Mouse (Mus musculus) thymus, adult 2 months (tissue): ENCODE measurements around the gene Rhno1. TPM values are rescaled to one million over a fixed set of nuclear protein-coding genes. Genes with fewer than 3 reads are reported as not detected.
"Not testable (repeated sequence)": the region's sequence is repeated elsewhere in the genome, so short reads cannot be mapped to it uniquely, and the experiment has no call there.

Experiments used
- DNase-seq: peaks from one replicate; pipeline ENCODE4 v3.0.0; 2021
- H3K27ac ChIP-seq: fragments of 200-500 bp; 2 replicates; pipeline ENCODE4 v1.5.1; 2012; ENCODE audit warnings: low read length, control low read depth; ENCODE audit not compliant: control insufficient read depth, insufficient read depth
- H3K27me3 ChIP-seq: fragments of 200-500 bp; 2 replicates; pipeline ENCODE4 v1.6.1; 2012; ENCODE audit warnings: mild to moderate bottlenecking, low read length, moderate library complexity, mixed read lengths; ENCODE audit not compliant: control insufficient read depth, insufficient read depth
- H3K36me3 ChIP-seq: fragments of 200-500 bp; 2 replicates; pipeline ENCODE4 v1.6.1; 2012; ENCODE audit warnings: mild to moderate bottlenecking, low read length, moderate library complexity; ENCODE audit not compliant: control insufficient read depth, insufficient read depth
- H3K4me1 ChIP-seq: fragments of 200-500 bp; replicated peaks from 2 replicates; pipeline ENCODE4 v1.6.1; 2012; ENCODE audit warnings: low read length; ENCODE audit not compliant: control insufficient read depth, insufficient read depth
- H3K4me3 ChIP-seq: fragments of 200-500 bp; 2 replicates; pipeline ENCODE4 v1.5.1; 2012; ENCODE audit warnings: mild to moderate bottlenecking, low read length, control low read depth, moderate library complexity; ENCODE audit not compliant: control insufficient read depth, insufficient read depth
- CTCF ChIP-seq: fragments of 200-500 bp; IDR thresholded peaks from 2 replicates; pipeline ENCODE4 v1.5.1; 2012; ENCODE audit warnings: mild to moderate bottlenecking, control low read depth, low read length, moderate library complexity, borderline replicate concordance; ENCODE audit not compliant: control insufficient read depth, poor library complexity, insufficient read depth; ENCODE audit errors: extremely low read depth
- POLR2A ChIP-seq: fragments of 200-500 bp; IDR thresholded peaks from 2 replicates; pipeline ENCODE4 v1.6.1; 2012; ENCODE audit warnings: mild to moderate bottlenecking, low read length, control low read depth, moderate library complexity; ENCODE audit not compliant: control insufficient read depth, poor library complexity, insufficient read depth; ENCODE audit errors: extremely low read depth
- WGBS: fragments of 180-500 bp; shearing (Covaris S2); methylation state at CpG from one replicate; pipeline ENCODE4 v1.1.7; 2018; 5-methylcytosine and 5-hydroxymethylcytosine counted together
- polyA plus RNA-seq: library from polyadenylated mRNA; depleted of rRNA; stranded (reverse); fragments of >200 nt; gene quantifications from 2 replicates; pipeline ENCODE4 v1.2.3, GENCODE M21; 2012

Gene Rhno1
- polyA plus RNA-seq, 1 experiment, result 51.7 TPM

GRCm38 (mm10) chr6:128398996-128399395, 36.3 kb upstream of the Rhno1 start, which contains the start of gene Nrip2:
Nrip2 (plus strand) TSS chr6:128399296.
- no peaks in the 10 kb centered on the region for H3K36me3 ChIP-seq
- TF ChIP-seq CTCF, result no peak
- no peak for TF ChIP-seq POLR2A
- 89% methylated on average over 3 of the region's 3 CpGs for WGBS
- H3K4me1 ChIP-seq, result no peaks in the 10 kb centered on the region
- no peak within 1 kb of the TSS for H3K4me3 ChIP-seq
- no peaks in the 10 kb centered on the region for H3K27me3 ChIP-seq
- H3K27ac ChIP-seq, result no peak within 1 kb of the TSS
- DNase-seq, result no peak

- Histone ChIP-seq H3K27ac (no peak overlapping the region), H3K4me1 (no peaks in the 10 kb centered on the region), H3K36me3 (no peaks in the 10 kb centered on the region), H3K27me3 (no peaks in the 10 kb centered on the region), H3K4me3 (no peak overlapping the region)
- WGBS, result 91% methylated on average over 7 of the region's 7 CpGs
- TF ChIP-seq CTCF (no peak), POLR2A (no peak)
- no peak for DNase-seq
These were observed 35.0 kb upstream of the Rhno1 start for GRCm38 (mm10) chr6:128397574-128398261.

GRCm38 (mm10) chr6:128390683-128391082, 28.0 kb upstream of the Rhno1 start:
- Histone ChIP-seq H3K27me3 (no peaks in the 10 kb centered on the region), H3K4me1 (no peaks in the 10 kb centered on the region), H3K27ac (no peak overlapping the region), H3K36me3 (no peaks in the 10 kb centered on the region), H3K4me3 (no peak overlapping the region)
- DNase-seq, result no peak
- TF ChIP-seq POLR2A (no peak), CTCF (no peak)
- whole genome bisulfite sequencing, result 21% methylated on average over 1 of the region's 1 CpGs

- Histone ChIP-seq H3K4me1 (no peaks in the 10 kb centered on the region), H3K4me3 (no peak overlapping the region), H3K27ac (no peak overlapping the region), H3K36me3 (no peaks in the 10 kb centered on the region), H3K27me3 (no peaks in the 10 kb centered on the region)
- no peak for DNase-seq
- TF ChIP-seq POLR2A (no peak), CTCF (no peak)
- 90% methylated on average over 1 of the region's 1 CpGs for WGBS
These were observed 26.5 kb upstream of the Rhno1 start for GRCm38 (mm10) chr6:128389185-128389584.

GRCm38 (mm10) chr6:128385026-128385425, 22.3 kb upstream of the Rhno1 start:
- WGBS, result 91% methylated on average over 1 of the region's 1 CpGs
- DNase-seq, result no peak
- Histone ChIP-seq H3K27me3 (no peaks in the 10 kb centered on the region), H3K4me1 (no peaks in the 10 kb centered on the region), H3K27ac (no peak overlapping the region), H3K4me3 (no peak overlapping the region), H3K36me3 (no peaks in the 10 kb centered on the region)
- TF ChIP-seq POLR2A (no peak), CTCF (no peak)

GRCm38 (mm10) chr6:128383752-128384151, 21.0 kb upstream of the Rhno1 start:
- no peak for DNase-seq
- Histone ChIP-seq H3K27ac (no peak overlapping the region), H3K4me3 (no peak overlapping the region), H3K4me1 (0 out of 2 replicates have a peak, but pooled peaks cover 3% of the 10 kb centered on the region), H3K36me3 (no peaks in the 10 kb centered on the region), H3K27me3 (no peaks in the 10 kb centered on the region)
- TF ChIP-seq CTCF (no peak), POLR2A (no peak)
- WGBS, result 31% methylated on average over 7 of the region's 7 CpGs

GRCm38 (mm10) chr6:128381254-128381653, 18.5 kb upstream of the Rhno1 start:
- Histone ChIP-seq H3K27me3 (no peaks in the 10 kb centered on the region), H3K36me3 (no peaks in the 10 kb centered on the region; the same call in 1 of the 2 replicates), H3K4me1 (0 out of 2 replicates have a peak, but pooled peaks cover 3% of the 10 kb centered on the region), H3K4me3 (no peak overlapping the region), H3K27ac (no peak overlapping the region)
- 43% methylated on average over 3 of the region's 3 CpGs for whole genome bisulfite sequencing
- DNase-seq, result no peak
- TF ChIP-seq POLR2A (no peak), CTCF (no peak)

GRCm38 (mm10) chr6:128380594-128381167, 18.0 kb upstream of the Rhno1 start:
- DNase-seq, H3K36me3 ChIP-seq, H3K27ac ChIP-seq, H3K4me3 ChIP-seq, H3K27me3 ChIP-seq, H3K4me1 ChIP-seq: not testable (repeated sequence)
- 14% methylated on average over 1 of the region's 1 CpGs for WGBS
